ENCODE assay signal across 10 mouse cellular contexts in the genomic region with DNA sequence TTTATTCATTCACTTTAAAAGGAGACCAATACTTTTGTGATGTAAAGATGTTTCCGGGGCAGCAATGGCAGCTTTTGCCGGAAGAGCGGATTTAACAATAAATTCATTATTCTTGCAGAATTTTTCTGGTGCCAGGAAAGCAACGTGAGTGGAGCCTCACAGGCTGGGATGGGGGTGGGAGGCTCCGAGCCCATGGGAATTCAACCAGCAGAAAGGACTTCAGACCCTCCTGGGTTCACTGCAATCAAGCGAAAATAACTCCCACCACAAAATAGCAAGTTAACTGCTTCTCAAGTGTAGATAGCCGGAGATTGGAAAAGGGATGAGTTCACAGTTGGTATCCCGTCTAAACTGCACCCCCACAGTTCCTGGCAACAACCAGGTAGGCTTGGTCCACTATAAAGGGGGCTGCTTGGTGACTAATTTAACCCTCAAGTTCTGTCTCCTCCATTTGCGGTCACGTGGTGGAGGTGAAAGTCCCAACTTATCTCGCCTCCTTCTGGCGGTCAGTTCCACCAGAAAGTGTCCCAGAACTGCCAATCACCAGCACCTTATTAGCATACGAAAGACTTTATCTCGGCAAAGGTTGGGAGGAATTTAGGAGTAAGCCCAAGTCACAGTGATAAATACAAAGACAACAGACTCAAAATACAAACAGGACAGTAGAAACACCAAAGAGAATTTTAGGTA.
A peak's percentile ranks its signal among the peaks of the same experiment; 100 is the strongest.
DNase-seq lines count a peak whose midpoint lies in the region; ATAC-seq and TF ChIP-seq lines count a peak whose summit lies in the region.
"Had no signal": no experiment of that assay in that cellular context is flagged by ENCODE, and none has a peak within 500 bp of the region (broad histone marks: within the 10 kb centered on the region; RNA-seq: fewer than 3 reads in every experiment).

No protein-coding gene starts in this region.

- no peak for TF ChIP-seq POLR2A in heart, adult 2 months (IDR thresholded peaks at IDR 0.05; ENCODE audit: insufficient read depth, low read depth, low read length)

- H3K9me3 ChIP-seq in heart, postnatal 0 days (replicated peaks; ENCODE audit: control insufficient read depth, low read length): no peaks in the 10 kb centered on the region
- H3K9me3 ChIP-seq in embryonic facial prominence, embryonic 11.5 days (replicated peaks; ENCODE audit: control insufficient read depth, low read length): no peaks in the 10 kb centered on the region
- no peaks in the 10 kb centered on the region; the same call in 1 of the 2 replicates for H3K9me3 ChIP-seq in hindbrain, embryonic 16.5 days (ENCODE audit: control insufficient read depth, low read length)
- H3K9me3 ChIP-seq in midbrain, embryonic 13.5 days: no peaks in the 10 kb centered on the region
- H3K9me3 ChIP-seq: G1E had no signal

- no peaks in the 10 kb centered on the region for H3K79me2 ChIP-seq in heart, adult 2 months (replicated peaks; ENCODE audit: control insufficient read depth, insufficient read depth, low read length)

- no peaks in the 10 kb centered on the region for H3K36me3 ChIP-seq in heart, postnatal 0 days (replicated peaks; ENCODE audit: control insufficient read depth, insufficient read depth, low read length)
- H3K36me3 ChIP-seq in heart, adult 2 months (ENCODE audit: control insufficient read depth, insufficient read depth, low read length): no peaks in the 10 kb centered on the region
- no peaks in the 10 kb centered on the region for H3K36me3 ChIP-seq in embryonic facial prominence, embryonic 11.5 days (replicated peaks; ENCODE audit: control insufficient read depth, insufficient read depth, low read depth, low read length)
- H3K36me3 ChIP-seq in hindbrain, embryonic 16.5 days (ENCODE audit: control insufficient read depth, insufficient read depth, low read length): no peaks in the 10 kb centered on the region
- H3K36me3 ChIP-seq in midbrain, embryonic 13.5 days: no peaks in the 10 kb centered on the region
- H3K36me3 ChIP-seq: G1E had no signal

- peaks cover 10% of the 10 kb centered on the region for H3K4me1 ChIP-seq in heart, postnatal 0 days (ENCODE audit: control insufficient read depth, insufficient read depth)
- no peaks in the 10 kb centered on the region for H3K4me1 ChIP-seq in heart, adult 2 months (ENCODE audit: control insufficient read depth, insufficient read depth, low read length)
- no peaks in the 10 kb centered on the region for H3K4me1 ChIP-seq in embryonic facial prominence, embryonic 11.5 days (ENCODE audit: control insufficient read depth, insufficient read depth, low read length)
- H3K4me1 ChIP-seq in hindbrain, embryonic 16.5 days (ENCODE audit: control insufficient read depth, insufficient read depth, low read depth, low read length): peaks cover 6% of the 10 kb centered on the region
- H3K4me1 ChIP-seq in midbrain, embryonic 13.5 days (replicated peaks): peaks cover 17% of the 10 kb centered on the region

- H3K27ac ChIP-seq in heart, postnatal 0 days (ENCODE audit: low read depth): peak overlapping the region; percentile 52
- H3K27ac ChIP-seq in heart, adult 2 months: no peak overlapping the region
- H3K27ac ChIP-seq in embryonic facial prominence, embryonic 11.5 days (replicated peaks; ENCODE audit: low read depth, low read length): peak overlapping the region; percentile 79
- H3K27ac ChIP-seq in hindbrain, embryonic 16.5 days (ENCODE audit: low read depth, low read length): peak overlapping the region; percentile 88
- peak overlapping the region; percentile 96 for H3K27ac ChIP-seq in midbrain, embryonic 13.5 days

- no peak overlapping the region for H3K4me3 ChIP-seq in heart, postnatal 0 days (ENCODE audit: low read depth, low read length)
- no peak overlapping the region for H3K4me3 ChIP-seq in heart, adult 2 months
- no peak overlapping the region for H3K4me3 ChIP-seq in embryonic facial prominence, embryonic 11.5 days (ENCODE audit: low read depth, low read length)
- H3K4me3 ChIP-seq in hindbrain, embryonic 16.5 days (ENCODE audit: low read length): no peak overlapping the region
- peak overlapping the region; percentile 39; the same call in 1 of the 2 replicates for H3K4me3 ChIP-seq in midbrain, embryonic 13.5 days (replicated peaks)
- H3K4me3 ChIP-seq: megakaryocyte, embryonic 14.5 days had no signal

- intact Hi-C loops in heart, adult 2 months (cut with DNase I): loop anchor here (10.0 kb wide), 1 partner anchor 166 kb away; no protein-coding TSS in a partner anchor
- intact Hi-C loops in gastrocnemius, postnatal 36 days (cut with DNase I): no loop called here

- TF ChIP-seq EP300 in heart, postnatal 0 days (IDR thresholded peaks at IDR 0.05; ENCODE audit: low read depth): no peak
- no peak for TF ChIP-seq EP300 in heart, adult 2 months (IDR thresholded peaks at IDR 0.05; ENCODE audit: insufficient read depth, low read depth, low read length)

- no peak for DNase-seq in heart, postnatal 0 days (ENCODE audit: low spot score)
- no peak for DNase-seq in heart, adult 2 months
- DNase-seq in embryonic facial prominence, embryonic 11.5 days (ENCODE audit: low spot score): no peak
- DNase-seq in gastrocnemius, postnatal 36 days: no peak
- no peak for DNase-seq in urinary bladder, adult 18-20 months (ENCODE audit: low spot score in 2 of 2)
- DNase-seq in thymus, postnatal 14 days: no peak

- H3K27me3 ChIP-seq in heart, postnatal 0 days (ENCODE audit: control insufficient read depth, insufficient read depth, low read length): no peaks in the 10 kb centered on the region
- no peaks in the 10 kb centered on the region for H3K27me3 ChIP-seq in heart, adult 2 months (ENCODE audit: control insufficient read depth, insufficient read depth, low read length)
- H3K27me3 ChIP-seq in embryonic facial prominence, embryonic 11.5 days (ENCODE audit: control insufficient read depth, insufficient read depth, low read length): no peaks in the 10 kb centered on the region
- H3K27me3 ChIP-seq in hindbrain, embryonic 16.5 days (replicated peaks; ENCODE audit: control insufficient read depth, insufficient read depth, low read length): no peaks in the 10 kb centered on the region
- no peaks in the 10 kb centered on the region for H3K27me3 ChIP-seq in midbrain, embryonic 13.5 days
- H3K27me3 ChIP-seq: megakaryocyte, embryonic 14.5 days had no signal

- no peak for TF ChIP-seq CTCF in heart, postnatal 0 days (IDR thresholded peaks at IDR 0.05; ENCODE audit: low read depth)
- no peak for TF ChIP-seq CTCF in heart, adult 2 months (IDR thresholded peaks at IDR 0.05)

- H3K9ac ChIP-seq in heart, postnatal 0 days (replicated peaks; ENCODE audit: low read depth, low read length): no peak overlapping the region
- no peak overlapping the region for H3K9ac ChIP-seq in heart, adult 2 months (ENCODE audit: low read depth, low read length)
- H3K9ac ChIP-seq in embryonic facial prominence, embryonic 11.5 days (replicated peaks; ENCODE audit: low read length): 0 out of 2 replicates have a peak overlapping the region, but pooled peaks have one; percentile 7
- no peak overlapping the region for H3K9ac ChIP-seq in hindbrain, embryonic 16.5 days (ENCODE audit: low read depth, low read length)
- H3K9ac ChIP-seq in midbrain, embryonic 13.5 days (replicated peaks): peak overlapping the region; percentile 61; the same call in 1 of the 2 replicates

- ATAC-seq in heart, postnatal 0 days (ENCODE audit: insufficient read depth, low read depth): no peak
- no peak for ATAC-seq in embryonic facial prominence, embryonic 11.5 days (replicated peaks; ENCODE audit: insufficient number of reproducible peaks, low FRiP score, low TSS enrichment, low read depth)
- peak; percentile 74 for ATAC-seq in hindbrain, embryonic 16.5 days
- peak; percentile 43; the same call in 1 of the 2 replicates for ATAC-seq in midbrain, embryonic 13.5 days

- H3K4me2 ChIP-seq in heart, postnatal 0 days (ENCODE audit: low read depth, low read length): no peak overlapping the region
- no peak overlapping the region for H3K4me2 ChIP-seq in embryonic facial prominence, embryonic 11.5 days (ENCODE audit: low read depth, low read length)
- H3K4me2 ChIP-seq in hindbrain, embryonic 16.5 days (ENCODE audit: low read length): peak overlapping the region; percentile 68
- H3K4me2 ChIP-seq in midbrain, embryonic 13.5 days (replicated peaks): peak overlapping the region; percentile 61

- 55% methylated on average over 14 of the region's 14 CpGs for WGBS in heart, postnatal 0 days
- WGBS in heart, adult 2 months: 69% methylated on average over 14 of the region's 14 CpGs
- WGBS in embryonic facial prominence, embryonic 11.5 days: 59% methylated on average over 14 of the region's 14 CpGs
- 21% methylated on average over 14 of the region's 14 CpGs for WGBS in hindbrain, embryonic 16.5 days
- WGBS in midbrain, embryonic 13.5 days: 32% methylated on average over 14 of the region's 14 CpGs

Comparison
In these comparisons a context has a peak if more than half of its experiments do, and no peak if none do; other contexts are left out.
1. ATAC-seq: peak in hindbrain, embryonic 16.5 days (single experiment) and midbrain, embryonic 13.5 days (single experiment); none in heart, postnatal 0 days (single experiment) and embryonic facial prominence, embryonic 11.5 days (single experiment).
2. H3K4me2 ChIP-seq: peak in hindbrain, embryonic 16.5 days (single experiment) and midbrain, embryonic 13.5 days (single experiment); none in heart, postnatal 0 days (single experiment) and embryonic facial prominence, embryonic 11.5 days (single experiment).
3. H3K9ac ChIP-seq: peak in embryonic facial prominence, embryonic 11.5 days (single experiment) and midbrain, embryonic 13.5 days (single experiment); none in heart, postnatal 0 days (single experiment), heart, adult 2 months (single experiment) and hindbrain, embryonic 16.5 days (single experiment).